Mouse (Mus musculus) hindbrain, embryonic 12.5 days (tissue): Measurements from ENCODE around the gene Gm6034. TPM values are rescaled to one million over a fixed set of nuclear protein-coding genes. Genes with fewer than 3 reads are reported as not detected.
"Not testable (repeated sequence)": the region's sequence is repeated elsewhere in the genome, so short reads cannot be mapped to it uniquely, and the experiment has no call there.

Experiments
- ATAC-seq: fragments of 200-750 bp; cut with Nextera tagmentation; 2 replicates; pipeline ENCODE4 v1.8.0; 2017; ENCODE audit warnings: moderate TSS enrichment; ENCODE audit not compliant: low FRiP score
- H3K27ac ChIP-seq: fragments of 300-500 bp; sonication (generic); 2 replicates; pipeline ENCODE4 v1.5.1; 2016; ENCODE audit warnings: mild to moderate bottlenecking
- H3K27me3 ChIP-seq: fragments of 300-500 bp; sonication (generic); 2 replicates; pipeline ENCODE4 v1.6.1; 2016; ENCODE audit warnings: mild to moderate bottlenecking
- H3K36me3 ChIP-seq: fragments of 300-500 bp; sonication (generic); 2 replicates; pipeline ENCODE4 v1.6.1; 2016; ENCODE audit warnings: mild to moderate bottlenecking
- H3K4me1 ChIP-seq: fragments of 300-500 bp; sonication (generic); 2 replicates; pipeline ENCODE4 v1.6.1; 2016
- H3K4me2 ChIP-seq: fragments of 300-500 bp; sonication (generic); replicated peaks from 2 replicates; pipeline ENCODE4 v1.6.1; 2016; ENCODE audit warnings: mild to moderate bottlenecking
- H3K4me3 ChIP-seq: fragments of 300-500 bp; sonication (generic); 2 replicates; pipeline ENCODE4 v1.5.1; 2016; ENCODE audit warnings: mild to moderate bottlenecking
- H3K9ac ChIP-seq: fragments of 300-500 bp; sonication (generic); 2 replicates; pipeline ENCODE4 v1.6.1; 2016; ENCODE audit warnings: mild to moderate bottlenecking, moderate library complexity
- H3K9me3 ChIP-seq: fragments of 300-500 bp; sonication (generic); replicated peaks from 2 replicates; pipeline ENCODE4 v1.6.1; 2016; ENCODE audit warnings: mild to moderate bottlenecking
- WGBS: fragments of 180-500 bp; shearing (Covaris S2); methylation state at CpG from one replicate; pipeline ENCODE4 v1.1.7; 2016; 5-methylcytosine and 5-hydroxymethylcytosine counted together
- polyA plus RNA-seq: library from polyadenylated mRNA; unstranded; fragments of >200 nt; fragmentation: Nextera tagmentation; extraction: Ambion mirVana; gene quantifications from 2 replicates; pipeline ENCODE4 v1.2.1, GENCODE M21; 2016

The Gm6034 gene
- polyA plus RNA-seq, 1 experiment from 2014 or later, result not detected

- Histone ChIP-seq H3K4me3 (no peak overlapping the region), H3K4me2 (no peak overlapping the region), H3K9me3 (no peaks in the 10 kb centered on the region), H3K27me3 (no peaks in the 10 kb centered on the region; the same call in 1 of the 2 replicates), H3K4me1 (peaks cover 6% of the 10 kb centered on the region), H3K27ac (no peak overlapping the region), H3K9ac (no peak overlapping the region), H3K36me3 (no peaks in the 10 kb centered on the region)
- WGBS, result 53% methylated on average over 4 of the region's 4 CpGs
- no peak for ATAC-seq
These were observed 16.9 kb upstream of the Gm6034 start for GRCm38 (mm10) chr17:36025901-36026300.

DNA sequence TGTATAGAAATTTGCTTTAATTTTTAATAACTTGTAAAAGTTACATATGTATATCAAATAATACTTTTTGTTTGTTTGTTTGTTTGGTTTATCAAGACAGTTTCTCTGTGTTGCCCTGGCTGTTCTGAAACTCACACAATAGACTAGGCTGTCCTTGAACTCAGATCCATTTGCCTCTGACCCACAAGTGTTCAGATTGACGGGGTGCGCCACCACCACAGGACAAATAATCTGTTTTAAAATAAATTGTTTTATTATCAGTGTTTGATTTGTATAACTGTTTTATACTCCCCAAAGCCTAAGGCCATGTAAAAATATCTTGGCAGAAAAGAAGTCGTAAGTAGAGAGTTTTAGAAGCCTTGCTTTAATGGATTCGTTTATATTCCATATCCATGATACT lies 15.1 kb upstream of the Gm6034 start:
- 91% methylated on average over 4 of the region's 4 CpGs for WGBS
- ATAC-seq, result no peak

DNA sequence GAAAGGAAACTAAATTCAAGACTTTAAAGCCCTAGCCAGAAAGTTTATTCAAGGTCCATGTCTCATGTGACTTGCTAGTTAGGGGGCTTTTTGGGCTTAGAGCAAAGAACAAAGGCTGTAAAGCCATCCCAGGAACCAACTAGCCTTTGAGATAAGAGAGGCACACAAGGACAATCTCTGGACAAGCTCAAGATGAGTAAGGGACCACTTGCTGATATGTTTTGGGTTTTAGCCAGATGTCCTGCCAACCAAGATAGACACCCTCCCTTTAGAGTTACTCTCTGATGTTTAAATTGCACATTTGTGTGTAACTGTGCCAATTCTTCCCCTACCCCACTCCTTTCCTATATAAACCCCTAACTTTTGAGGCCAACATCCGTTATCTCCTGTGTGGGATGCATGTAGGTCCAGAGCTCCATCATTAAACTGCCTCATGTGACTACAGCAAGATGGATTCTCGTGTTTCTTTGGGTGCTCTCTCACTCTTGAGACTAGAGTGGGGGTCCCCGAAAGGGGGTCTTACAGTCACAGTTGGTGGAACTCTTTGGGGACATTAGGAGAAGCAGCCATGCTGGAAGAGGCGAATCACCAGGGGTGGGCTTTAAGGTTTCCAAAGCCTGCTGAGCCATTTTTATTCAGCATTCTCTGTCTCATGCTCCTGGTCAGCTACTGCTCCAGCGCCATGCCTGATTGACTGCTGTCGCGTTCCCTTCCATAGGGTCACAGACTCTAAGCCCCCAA lies 13.7 kb upstream of the Gm6034 start:
- no peak overlapping the region for H3K4me3 ChIP-seq
- ATAC-seq, result no peak
- peaks cover 8% of the 10 kb centered on the region for H3K27me3 ChIP-seq
- H3K27ac ChIP-seq, result no peak overlapping the region
- no peak overlapping the region for H3K9ac ChIP-seq
- H3K4me2 ChIP-seq, result no peak overlapping the region
- H3K4me1 ChIP-seq, result peaks cover 14% of the 10 kb centered on the region
- no peaks in the 10 kb centered on the region for H3K9me3 ChIP-seq
- H3K36me3 ChIP-seq, result no peaks in the 10 kb centered on the region
- WGBS, result 79% methylated on average over 7 of the region's 7 CpGs

More for the DNA sequence above, 15.1 kb upstream of the Gm6034 start:
- Histone ChIP-seq H3K9ac (no peak overlapping the region), H3K4me1 (peaks cover 14% of the 10 kb centered on the region), H3K27me3 (peaks cover 8% of the 10 kb centered on the region), H3K4me2 (no peak overlapping the region), H3K27ac (no peak overlapping the region), H3K9me3 (no peaks in the 10 kb centered on the region), H3K4me3 (no peak overlapping the region), H3K36me3 (no peaks in the 10 kb centered on the region)

DNA sequence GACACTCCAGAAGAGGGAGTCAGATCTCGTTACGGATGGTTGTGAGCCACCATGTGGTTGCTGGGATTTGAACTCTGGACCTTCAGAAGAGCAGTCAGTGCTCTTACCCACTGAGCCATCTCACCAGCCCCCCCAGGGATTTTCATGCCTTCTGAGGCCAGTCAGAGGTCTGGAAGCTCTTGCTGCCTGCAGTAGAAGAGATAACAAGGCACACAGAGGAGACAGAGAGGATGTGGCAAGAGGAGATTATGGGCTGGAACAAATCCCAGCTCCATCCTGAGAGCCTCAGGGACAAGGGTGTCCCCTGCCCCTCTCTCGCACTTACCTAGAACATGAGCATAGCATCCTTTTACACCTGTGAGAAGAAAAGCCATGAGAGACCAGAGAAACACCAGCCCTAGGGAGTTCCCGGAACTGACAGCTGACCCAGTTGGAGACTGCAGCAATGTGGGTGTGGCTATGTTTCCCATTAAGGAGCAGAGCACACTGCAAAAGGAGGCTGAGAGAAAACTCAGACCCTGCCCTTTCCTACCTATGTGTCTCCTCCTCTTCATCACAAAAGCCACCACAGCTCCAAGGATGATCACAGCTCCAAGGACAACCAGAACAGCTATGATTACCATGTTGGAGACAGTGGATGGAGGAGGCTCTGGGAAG lies 12.6 kb upstream of the Gm6034 start:
- H3K4me2 ChIP-seq, H3K9ac ChIP-seq: not testable (repeated sequence)
- 83% methylated on average over 4 of the region's 4 CpGs for WGBS

DNA sequence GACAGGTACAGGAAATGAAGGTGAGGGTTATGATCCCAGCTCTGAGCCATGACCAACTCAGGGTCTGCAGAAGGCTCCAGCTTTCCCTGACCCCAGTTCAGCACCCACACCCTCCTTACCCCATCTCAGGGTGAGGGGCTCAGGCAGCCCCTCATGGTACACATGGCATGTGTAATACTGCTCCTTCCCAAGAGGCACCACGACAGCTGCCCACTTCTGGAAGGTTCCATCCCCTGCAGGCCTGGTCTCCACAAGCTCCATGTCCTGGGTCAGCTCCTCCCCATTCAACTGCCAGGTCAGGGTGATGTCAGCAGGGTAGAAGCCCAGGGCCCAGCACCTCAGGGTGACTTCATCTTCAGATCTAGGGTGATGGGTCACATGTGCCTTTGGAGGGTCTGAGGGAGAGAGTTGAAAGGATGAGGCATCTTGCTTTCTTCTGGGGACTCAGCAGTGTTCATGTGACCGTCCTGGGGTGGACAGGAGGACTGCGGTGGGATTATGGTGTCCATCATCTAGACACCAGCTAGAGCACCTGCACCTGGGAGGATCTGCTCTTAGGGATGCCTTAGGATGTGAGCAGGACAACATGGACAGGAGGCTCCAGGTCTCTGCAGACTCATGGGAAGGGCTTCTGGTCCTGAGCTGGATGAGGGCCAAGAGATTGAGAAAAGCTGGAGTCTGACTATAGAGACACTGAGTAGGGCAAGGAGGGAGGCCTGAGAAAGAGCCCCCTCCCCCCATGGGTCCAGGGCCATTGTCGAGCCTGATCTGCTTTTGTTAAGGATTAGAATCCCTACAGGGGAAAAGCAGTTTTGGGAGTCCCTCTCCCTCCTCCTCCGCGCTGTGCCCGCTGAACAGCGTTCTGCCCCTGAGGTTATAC lies 11.8 kb upstream of the Gm6034 start:
- Histone ChIP-seq H3K4me1 (peaks cover 13% of the 10 kb centered on the region), H3K4me3 (peak overlapping the region; percentile 43), H3K4me2 (peak overlapping the region; percentile 79)
- H3K9me3 ChIP-seq, H3K36me3 ChIP-seq, H3K27ac ChIP-seq, H3K27me3 ChIP-seq, H3K9ac ChIP-seq: not testable (repeated sequence)
- WGBS, result 42% methylated on average over 8 of the region's 8 CpGs
- 0 out of 2 replicates have a peak, but pooled peaks have one; percentile 1 for ATAC-seq

More for the DNA sequence above, 12.6 kb upstream of the Gm6034 start:
- H3K4me1 ChIP-seq, result peaks cover 14% of the 10 kb centered on the region
- H3K36me3 ChIP-seq, H3K4me3 ChIP-seq, ATAC-seq, H3K9me3 ChIP-seq, H3K27ac ChIP-seq, H3K27me3 ChIP-seq: not testable (repeated sequence)

DNA sequence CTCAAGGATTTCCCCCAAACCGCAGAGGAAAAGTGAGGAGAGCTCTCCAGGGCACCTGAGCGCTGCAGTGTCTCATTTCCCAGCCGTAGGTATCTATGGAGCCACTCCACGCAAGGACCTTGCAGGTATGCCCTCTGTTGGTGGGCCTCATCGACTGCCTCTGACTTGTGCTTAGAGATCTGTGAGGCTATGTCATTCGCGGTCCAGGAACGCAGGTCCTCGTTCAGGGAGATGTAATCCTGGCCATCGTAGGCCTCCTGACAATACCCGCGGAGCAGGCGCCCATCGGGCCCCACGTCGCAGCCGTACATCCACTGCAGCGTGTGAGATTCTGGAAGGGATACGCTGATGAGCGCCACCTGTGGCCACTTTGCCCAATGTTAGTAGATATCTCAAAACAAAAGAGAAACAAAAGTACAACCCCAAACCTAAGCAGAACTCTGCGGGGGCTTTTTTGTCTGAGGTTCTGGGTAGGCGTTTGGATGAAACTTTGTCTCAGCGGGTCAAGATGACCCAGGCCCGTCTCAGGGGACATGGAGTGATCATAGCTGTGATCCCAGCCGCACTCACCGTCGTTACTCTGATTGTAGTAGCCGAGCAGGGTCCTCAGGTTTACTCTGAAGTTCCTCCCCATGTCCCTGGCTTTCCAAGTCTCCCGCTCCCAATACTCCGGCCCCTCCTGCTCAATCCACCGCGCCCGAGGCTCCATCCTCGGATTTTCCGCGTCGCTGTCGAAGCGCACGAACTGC lies 11.0 kb upstream of the Gm6034 start:
- WGBS, result 2% methylated on average over 40 of the region's 40 CpGs
- H3K4me3 ChIP-seq, result peak overlapping the region; percentile 43
- not testable (repeated sequence) for H3K27me3 ChIP-seq, H3K4me1 ChIP-seq, H3K27ac ChIP-seq, H3K9me3 ChIP-seq, H3K36me3 ChIP-seq
- peak overlapping the region; percentile 79 for H3K4me2 ChIP-seq
- peak; percentile 75 for ATAC-seq
- peak overlapping the region; percentile 54 for H3K9ac ChIP-seq

DNA sequence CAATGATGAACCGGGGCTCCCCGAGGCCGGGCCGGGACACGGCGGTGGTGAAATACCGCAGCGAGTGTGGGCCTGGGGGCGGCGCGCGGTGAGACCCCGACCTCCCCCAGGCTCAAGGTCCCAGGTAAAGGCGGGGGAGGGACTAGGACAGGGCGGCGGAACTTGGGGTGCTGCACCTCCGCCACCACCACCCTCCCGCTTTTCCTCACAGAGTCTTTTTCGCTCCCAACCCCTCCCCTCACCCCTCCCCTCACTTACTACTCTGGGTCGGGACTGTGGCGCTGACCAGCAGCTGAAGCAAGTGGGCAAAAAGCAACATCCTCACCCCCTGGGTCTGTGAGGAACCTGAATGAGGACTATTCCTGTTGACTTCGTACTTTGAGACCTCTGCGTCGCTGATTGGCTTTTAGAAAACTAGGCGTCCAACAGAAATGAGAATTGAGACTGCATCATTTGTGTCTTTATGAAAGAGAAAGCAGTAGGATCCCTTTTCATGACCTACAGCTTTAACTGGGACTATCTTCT lies 10.3 kb upstream of the Gm6034 start, which contains the start of gene H2-T23:
TSS of gene H2-T23 (minus strand) at position 505 of the 525 bp plus-strand sequence.
- not testable (repeated sequence) for H3K27ac ChIP-seq, H3K9me3 ChIP-seq, H3K4me1 ChIP-seq, ATAC-seq, H3K27me3 ChIP-seq, H3K36me3 ChIP-seq
- H3K4me3 ChIP-seq, result peak within 1 kb of the TSS; percentile 43
- H3K4me2 ChIP-seq, result peak within 1 kb of the TSS; percentile 79
- 1% methylated on average over 25 of the region's 25 CpGs for WGBS
- H3K9ac ChIP-seq, result peak within 1 kb of the TSS; percentile 54

DNA sequence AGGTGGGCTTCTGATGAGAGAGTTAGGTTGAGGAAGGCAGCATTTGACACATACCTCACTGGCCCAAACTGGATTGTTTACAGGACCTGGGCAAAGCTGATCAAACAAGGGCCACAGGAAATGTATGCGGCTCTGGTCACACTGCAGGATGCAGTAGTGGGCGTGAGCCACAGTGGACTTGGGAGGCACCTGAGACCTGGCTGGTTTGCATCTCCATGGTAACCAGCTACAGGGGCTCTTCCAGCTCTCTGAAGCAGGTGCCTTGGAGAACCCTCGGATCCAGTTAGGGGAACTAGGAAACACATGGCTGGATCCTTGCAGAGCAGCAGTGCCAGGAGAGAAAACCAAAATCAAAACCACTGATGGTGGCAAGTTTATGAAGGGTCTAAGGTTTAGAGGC lies 8.2 kb upstream of the Gm6034 start:
- H3K4me3 ChIP-seq, H3K4me1 ChIP-seq, H3K9me3 ChIP-seq, H3K4me2 ChIP-seq, H3K27me3 ChIP-seq, H3K27ac ChIP-seq, ATAC-seq, H3K9ac ChIP-seq, H3K36me3 ChIP-seq: not testable (repeated sequence)
- WGBS, result 66% methylated on average over 3 of the region's 3 CpGs

- H3K27ac ChIP-seq, H3K9me3 ChIP-seq, H3K4me1 ChIP-seq, ATAC-seq, H3K27me3 ChIP-seq, H3K4me2 ChIP-seq, H3K4me3 ChIP-seq, H3K9ac ChIP-seq, H3K36me3 ChIP-seq: not testable (repeated sequence)
- WGBS, result 34% methylated on average over 3 of the region's 3 CpGs
These were observed 7.6 kb upstream of the Gm6034 start for GRCm38 (mm10) chr17:36035010-36035638.

DNA sequence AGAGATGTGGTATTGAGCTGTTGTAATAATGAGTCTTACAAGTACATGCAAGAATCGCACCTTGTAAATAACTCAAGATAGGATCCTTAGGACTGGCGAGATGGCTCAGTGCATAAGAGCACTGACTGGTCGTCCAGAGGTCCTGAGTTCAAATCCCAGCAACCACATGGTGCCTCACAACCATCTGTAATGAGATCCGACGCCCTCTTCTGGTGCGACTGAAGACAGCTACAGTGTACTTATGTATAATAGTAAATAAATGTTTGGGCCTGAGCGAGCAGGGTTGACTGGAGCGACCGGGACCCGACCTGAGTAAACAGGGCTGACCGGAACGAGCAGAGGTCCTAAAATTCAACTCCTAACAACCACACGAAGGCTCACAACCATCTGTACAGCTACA lies 6.6 kb upstream of the Gm6034 start:
- H3K9me3 ChIP-seq, H3K4me3 ChIP-seq, H3K27ac ChIP-seq, ATAC-seq, H3K4me1 ChIP-seq, H3K27me3 ChIP-seq, H3K4me2 ChIP-seq, H3K36me3 ChIP-seq, H3K9ac ChIP-seq: not testable (repeated sequence)
- 87% methylated on average over 13 of the region's 13 CpGs for WGBS

- not testable (repeated sequence) for H3K4me3 ChIP-seq, H3K36me3 ChIP-seq, H3K27ac ChIP-seq, H3K4me1 ChIP-seq, H3K27me3 ChIP-seq, H3K9ac ChIP-seq, H3K9me3 ChIP-seq, ATAC-seq, H3K4me2 ChIP-seq
- 87% methylated on average over 2 of the region's 2 CpGs for WGBS
These were observed 2.2 kb upstream of the Gm6034 start for GRCm38 (mm10) chr17:36040604-36041003.
